Mouse (Mus musculus) adrenal gland, adult 18-20 months (tissue): ENCODE data around the gene Lrp6. TPM values are rescaled to one million over a fixed set of nuclear protein-coding genes. Genes with fewer than 3 reads are reported as not detected.

Experiments used
- DNase-seq, 2 experiments: peaks; one replicate each; pipeline ENCODE4 v3.0.0; 2021 to 2022; ENCODE audit warnings: low spot score in 2 of 2
- total RNA-seq, 2 experiments: library from RNA; stranded (reverse); gene quantifications; 1 replicate in 1 of 2; 2 replicates in 1 of 2; pipeline ENCODE4 v1.2.3; 2021

Lrp6 gene
- total RNA-seq, 2 experiments from 2014 or later, result 57.2 to 78.3 TPM

GRCm38 (mm10) chr6:134578039-134578438 is 11.3 kb upstream of the Lrp6 start:
- no peak for DNase-seq

GRCm38 (mm10) chr6:134575288-134575741 is 8.6 kb upstream of the Lrp6 start:
- DNase-seq, result no peak

- DNase-seq, result no peak
Observed at GRCm38 (mm10) chr6:134567986-134568556, 1.3 kb upstream of the Lrp6 start.

GRCm38 (mm10) chr6:134566248-134566817 is 432 bp downstream of the Lrp6 start:
- DNase-seq, result peak in 1 of 2 experiments; percentile 29

GRCm38 (mm10) chr6:134565606-134566247 is 1.0 kb downstream of the Lrp6 start:
- DNase-seq, result peak in 1 of 2 experiments; percentile 25

- DNase-seq, result no peak
Observed at GRCm38 (mm10) chr6:134564539-134564938, 2.2 kb downstream of the Lrp6 start.

GRCm38 (mm10) chr6:134559635-134560034 is 7.1 kb downstream of the Lrp6 start:
- DNase-seq, result no peak

GRCm38 (mm10) chr6:134558546-134559129 is 8.1 kb downstream of the Lrp6 start:
- no peak for DNase-seq

- no peak for DNase-seq
Observed at GRCm38 (mm10) chr6:134557043-134557442, 9.7 kb downstream of the Lrp6 start.

GRCm38 (mm10) chr6:134556185-134556950 is 10.4 kb downstream of the Lrp6 start:
- peak in 1 of 2 experiments; percentile 32 for DNase-seq

GRCm38 (mm10) chr6:134555178-134555577 is 11.6 kb downstream of the Lrp6 start:
- no peak for DNase-seq

- no peak for DNase-seq
Observed at GRCm38 (mm10) chr6:134554230-134554629, 12.5 kb downstream of the Lrp6 start.

- DNase-seq, result no peak
Observed at GRCm38 (mm10) chr6:134551007-134551406, 15.8 kb downstream of the Lrp6 start.

GRCm38 (mm10) chr6:134550396-134550795 is 16.4 kb downstream of the Lrp6 start:
- DNase-seq, result no peak

GRCm38 (mm10) chr6:134544843-134545242 is 21.9 kb downstream of the Lrp6 start:
- DNase-seq, result no peak

- DNase-seq, result no peak
Observed at GRCm38 (mm10) chr6:134544093-134544492, 22.7 kb downstream of the Lrp6 start.

- no peak for DNase-seq
Observed at GRCm38 (mm10) chr6:134543607-134544006, 23.2 kb downstream of the Lrp6 start.

GRCm38 (mm10) chr6:134542374-134542773 is 24.4 kb downstream of the Lrp6 start:
- no peak for DNase-seq

- no peak for DNase-seq
Observed at GRCm38 (mm10) chr6:134540161-134540560, 26.6 kb downstream of the Lrp6 start.

- DNase-seq, result no peak
Observed at GRCm38 (mm10) chr6:134539459-134539858, 27.3 kb downstream of the Lrp6 start.

GRCm38 (mm10) chr6:134538805-134539204 is 28.0 kb downstream of the Lrp6 start:
- DNase-seq, result no peak
